Mouse (Mus musculus) hematopoietic stem cell, adult 5-6 weeks (primary cell): ENCODE data around the gene Ano1. TPM values are rescaled to one million over a fixed set of nuclear protein-coding genes. Genes with fewer than 3 reads are reported as not detected.

Experiments used
- ATAC-seq, 2 experiments: fragments of 125-278 bp in 1 of 2; replicated peaks in 1 of 2; 2 replicates each; pipeline ENCODE4 v1.8.0; 2016 to 2017; ENCODE audit warnings: inconsistent platforms in 2 of 2, mild to moderate bottlenecking in 2 of 2, moderate number of reproducible peaks in 2 of 2, low read depth in 1 of 2, moderate TSS enrichment in 1 of 2; ENCODE audit not compliant: low FRiP score in 2 of 2, poor library complexity in 2 of 2, severe bottlenecking in 2 of 2, insufficient read depth in 1 of 2, low TSS enrichment in 1 of 2
- total RNA-seq: library from RNA; stranded (forward); fragments of 172-1452, 232-1000 nt; gene quantifications from 2 replicates; pipeline ENCODE4 v1.2.3, GENCODE M21; 2017

Ano1 gene
- total RNA-seq, 1 experiment from 2014 or later: 0.50 TPM

DNA sequence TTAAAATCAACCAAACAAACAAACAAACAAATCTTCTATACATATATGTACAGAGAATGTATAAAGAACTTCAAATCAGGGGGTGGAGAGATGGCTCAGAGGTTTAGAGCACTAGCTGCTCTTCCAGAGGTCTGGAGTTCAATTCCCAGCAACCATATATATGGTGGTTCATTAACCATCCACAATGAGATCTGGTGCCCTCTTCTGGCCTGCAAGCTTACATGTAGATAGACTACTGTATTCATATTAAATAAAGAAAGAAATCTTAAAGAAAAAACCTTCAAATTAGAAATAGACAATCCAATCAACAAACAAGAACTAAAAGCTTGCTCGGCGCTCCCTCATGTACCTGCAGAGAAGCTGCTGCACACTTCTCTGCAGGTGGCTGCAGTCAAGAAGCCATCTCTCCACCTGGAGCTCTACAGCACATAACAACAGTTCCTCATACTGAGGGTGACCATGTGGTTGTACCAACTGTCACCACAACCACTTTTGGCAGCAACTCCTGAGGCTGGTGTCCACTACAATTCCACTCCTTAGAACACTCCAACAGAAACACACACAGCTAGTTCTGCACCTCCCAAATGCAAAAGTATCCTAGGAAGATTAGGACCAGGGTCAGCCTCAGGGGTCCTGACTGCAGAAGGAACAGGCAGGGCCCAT, 201.7 kb downstream of the Ano1 start:
- no peak for ATAC-seq

DNA sequence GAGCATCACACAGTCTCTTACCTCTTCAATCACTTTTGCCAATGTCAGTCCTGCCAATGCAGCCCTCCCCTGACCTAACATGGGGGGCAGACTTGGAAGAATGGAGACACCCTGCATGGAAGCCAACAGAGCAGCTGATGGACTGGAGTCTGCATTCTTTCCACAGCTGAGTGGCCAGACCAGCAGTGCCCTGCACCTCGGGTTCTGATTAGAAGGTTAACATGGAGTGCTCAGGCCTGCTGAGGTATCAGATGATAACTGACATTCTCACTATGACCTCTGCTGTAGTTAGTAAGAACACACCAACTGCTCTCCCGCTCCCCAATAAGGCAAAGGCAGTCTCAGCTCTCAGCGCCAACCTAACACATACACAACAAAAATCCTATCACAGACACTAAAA, 206.5 kb downstream of the Ano1 start:
- ATAC-seq: no peak

DNA sequence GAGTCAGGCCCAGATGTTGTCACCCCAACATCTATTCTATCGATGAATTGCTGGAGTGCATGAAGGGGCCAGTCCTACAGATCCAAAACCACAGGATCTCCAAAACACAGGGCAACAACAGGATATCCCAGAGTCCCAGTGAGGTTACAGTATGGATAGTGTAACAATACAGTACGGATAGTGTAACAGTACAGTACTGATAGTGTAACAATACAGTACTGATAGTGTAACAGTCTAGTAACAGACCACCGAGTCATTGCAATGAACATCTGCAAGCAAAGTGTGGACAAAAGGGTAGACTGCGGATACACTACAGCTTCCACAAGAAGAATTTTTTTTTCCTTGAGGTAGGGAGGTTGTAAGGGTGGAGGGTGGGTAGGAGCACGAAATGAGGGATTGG, 210.4 kb downstream of the Ano1 start:
- ATAC-seq: no peak

DNA sequence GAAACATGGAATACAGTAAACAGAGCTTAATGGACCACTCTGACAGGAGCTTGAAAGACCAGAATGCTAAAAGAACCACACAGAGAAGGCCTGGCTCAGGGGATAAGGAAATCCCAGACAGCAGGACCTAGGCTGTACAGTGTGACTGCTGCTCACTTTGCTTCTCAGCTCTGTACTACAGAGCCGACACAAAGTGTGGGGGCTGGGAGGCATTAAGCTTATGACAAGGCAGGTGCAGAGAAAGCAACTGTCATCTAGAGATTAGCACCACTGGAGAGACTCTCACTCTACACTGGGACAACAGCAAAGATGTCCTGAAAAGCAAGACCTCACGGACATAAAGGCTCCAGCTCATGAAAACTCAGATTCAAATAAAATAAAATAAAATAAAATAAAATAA, 212.6 kb downstream of the Ano1 start:
- no peak; a peak in 1 of 4 replicates for ATAC-seq

Other genes starting within 250 kb of the Ano1 start
- 55.6 and 58.6 TPM in 2 replicates for gene Ppfia1, start 198.2 kb downstream of the Ano1 start, total RNA-seq
- gene Fadd, start 169.5 kb downstream of the Ano1 start, total RNA-seq: 5.1 and 7.4 TPM in 2 replicates
- 3.8 and 6.2 TPM in 2 replicates for gene Fgf3, start 86.1 kb upstream of the Ano1 start, total RNA-seq
- not detected in 2 replicates for gene Fgf4, start 95.4 kb upstream of the Ano1 start, total RNA-seq
- not detected in 2 replicates for gene Fgf15, start 144.6 kb upstream of the Ano1 start, total RNA-seq
- 23.1 and 76.6 TPM in 2 replicates for gene LTO1, start 163.1 kb upstream of the Ano1 start, total RNA-seq
- gene Ccnd1, start 188.0 kb upstream of the Ano1 start, total RNA-seq: 19.3 and 21.9 TPM in 2 replicates